20 mouse cellular contexts compared by ENCODE assay signal in genomic region chr1:19973981-19974380, GRCm38 (mm10).
DNase-seq lines count a peak whose midpoint lies in the region; ATAC-seq and TF ChIP-seq lines count a peak whose summit lies in the region.
"Had no signal": no experiment of that assay in that cellular context is flagged by ENCODE, and none has a peak within 500 bp of the region (broad histone marks: within the 10 kb centered on the region; RNA-seq: fewer than 3 reads in every experiment).

No protein-coding gene starts in this region.

- no peak overlapping the region for H3K4me2 ChIP-seq in neural tube, embryonic 11.5 days (ENCODE audit: low read depth)
- H3K4me2 ChIP-seq: heart, embryonic 15.5 days; hindbrain, embryonic 15.5 days had no signal

- no peak for TF ChIP-seq POLR2A in kidney, adult 2 months (IDR thresholded peaks at IDR 0.05; ENCODE audit: low read depth, low read length)

- peak; percentile 7 for DNase-seq in kidney, adult 2 months
- DNase-seq in kidney, postnatal 4 days, result no peak
- DNase-seq in 3T3-L1 (ENCODE audit: low read depth, low spot score), result peak; percentile 73
- DNase-seq in embryo, embryonic 10 days (ENCODE audit: low spot score), result peak; percentile 57
- no peak for DNase-seq in neural tube, embryonic 11.5 days (ENCODE audit: low spot score)
- DNase-seq in layer of hippocampus, adult 9-10 months (ENCODE audit: low spot score), result no peak
- DNase-seq in spleen, postnatal 10 days (ENCODE audit: low spot score in 2 of 2), result no peak
- DNase-seq: adrenal gland, postnatal 14 days; cerebellum, adult 11 months; gastrocnemius, postnatal 36 days; heart, postnatal 4 days; kidney, postnatal 25 days; liver; lung, postnatal 10 days; right cerebral cortex, postnatal 4 days had no signal

- no peak overlapping the region for H3K9ac ChIP-seq in neural tube, embryonic 11.5 days (ENCODE audit: low read length)
- H3K9ac ChIP-seq: heart, embryonic 15.5 days; hindbrain, embryonic 15.5 days had no signal

- no peak overlapping the region for H3K4me3 ChIP-seq in kidney, adult 2 months (ENCODE audit: insufficient read depth, low read depth, low read length)
- no peak overlapping the region for H3K4me3 ChIP-seq in neural tube, embryonic 11.5 days (ENCODE audit: low read depth, low read length)
- H3K4me3 ChIP-seq: heart, embryonic 15.5 days; hindbrain, embryonic 15.5 days had no signal

- no peaks in the 10 kb centered on the region for H3K4me1 ChIP-seq in kidney, adult 2 months (ENCODE audit: control insufficient read depth, insufficient read depth, low read length)
- no peaks in the 10 kb centered on the region for H3K4me1 ChIP-seq in neural tube, embryonic 11.5 days (ENCODE audit: control insufficient read depth, insufficient read depth, low read length)
- H3K4me1 ChIP-seq: hindbrain, embryonic 15.5 days had no signal

- no peaks in the 10 kb centered on the region for H3K9me3 ChIP-seq in neural tube, embryonic 11.5 days (ENCODE audit: control insufficient read depth, low read length)
- H3K9me3 ChIP-seq: heart, embryonic 15.5 days; hindbrain, embryonic 15.5 days had no signal

- WGBS in kidney, adult 2 months, result 25% methylated on average over 2 of the region's 2 CpGs
- WGBS in neural tube, embryonic 11.5 days, result 15% methylated on average over 2 of the region's 2 CpGs

- H3K27ac ChIP-seq in kidney, adult 2 months (ENCODE audit: insufficient read depth, low read depth, low read length), result no peak overlapping the region
- H3K27ac ChIP-seq in neural tube, embryonic 11.5 days (ENCODE audit: low read depth, low read length), result no peak overlapping the region
- H3K27ac ChIP-seq: heart, embryonic 15.5 days; hindbrain, embryonic 15.5 days; stomach, postnatal 0 days had no signal

- no peaks in the 10 kb centered on the region for H3K27me3 ChIP-seq in kidney, adult 2 months (replicated peaks; ENCODE audit: control insufficient read depth, insufficient read depth, low read length)
- no peaks in the 10 kb centered on the region for H3K27me3 ChIP-seq in neural tube, embryonic 11.5 days (ENCODE audit: control insufficient read depth, insufficient read depth, low read length)
- H3K27me3 ChIP-seq: CH12.LX; heart, embryonic 15.5 days; hindbrain, embryonic 15.5 days had no signal

- peak; percentile 63 for ATAC-seq in neural tube, embryonic 11.5 days (ENCODE audit: insufficient read depth, low FRiP score, low TSS enrichment)
- ATAC-seq: intestine, postnatal 0 days had no signal

- H3K36me3 ChIP-seq in kidney, adult 2 months (ENCODE audit: control insufficient read depth, insufficient read depth, low read length), result no peaks in the 10 kb centered on the region
- no peaks in the 10 kb centered on the region for H3K36me3 ChIP-seq in neural tube, embryonic 11.5 days (ENCODE audit: control insufficient read depth, insufficient read depth, low read length)
- H3K36me3 ChIP-seq: heart, embryonic 15.5 days; hindbrain, embryonic 15.5 days had no signal

- no peak for TF ChIP-seq CTCF in kidney, adult 2 months (conservative IDR thresholded peaks at IDR 0.05; ENCODE audit: insufficient read depth, insufficient read length, low read depth, low read length)

Comparison
In these comparisons a context has a peak if more than half of its experiments do, and no peak if none do; other contexts are left out.
1. DNase-seq: peak in kidney, adult 2 months (single experiment), 3T3-L1 (single experiment) and embryo, embryonic 10 days (single experiment); none in kidney, postnatal 4 days (0 of 2), neural tube, embryonic 11.5 days (single experiment), layer of hippocampus, adult 9-10 months (single experiment) and spleen, postnatal 10 days (0 of 2).